Mouse (Mus musculus) brain, embryonic 14.5 days (tissue): Measurements from ENCODE around the gene Mpp3. TPM values are rescaled to one million over a fixed set of nuclear protein-coding genes. Genes with fewer than 3 reads are reported as not detected.

Experiments
- DNase-seq: peaks from one replicate; pipeline ENCODE4 v3.0.0-alpha.2; 2011; ENCODE audit warnings: low read depth
- CTCF ChIP-seq: fragments of 200-500 bp; IDR thresholded peaks from 2 replicates; pipeline ENCODE4 v1.5.1; 2012; ENCODE audit warnings: inconsistent platforms, mild to moderate bottlenecking, moderate library complexity, borderline replicate concordance; ENCODE audit not compliant: insufficient read depth, insufficient read length; ENCODE audit errors: extremely low read depth
- POLR2A ChIP-seq: fragments of 200-500 bp; IDR thresholded peaks from 2 replicates; pipeline ENCODE4 v1.6.1; 2012; ENCODE audit warnings: mild to moderate bottlenecking, inconsistent platforms, borderline replicate concordance; ENCODE audit not compliant: poor library complexity, insufficient read depth, insufficient read length, severe bottlenecking; ENCODE audit errors: extremely low read depth
- polyA plus RNA-seq: library from polyadenylated mRNA; depleted of rRNA; stranded (reverse); fragments of >200 nt; gene quantifications from 2 replicates; pipeline ENCODE4 v1.2.3, GENCODE M21; 2012

Gene Mpp3
- polyA plus RNA-seq, 1 experiment: 50.9 TPM

GRCm38 (mm10) chr11:102019736-102020135 is 8.5 kb downstream of the Mpp3 start:
- TF ChIP-seq CTCF (no peak), POLR2A (no peak)
- DNase-seq: peak; percentile 74

- no peak for DNase-seq
- TF ChIP-seq CTCF: no peak
These were observed 12.1 kb downstream of the Mpp3 start for GRCm38 (mm10) chr11:102016136-102016535.

- DNase-seq: no peak
These were observed 12.8 kb downstream of the Mpp3 start for GRCm38 (mm10) chr11:102015472-102015871.

GRCm38 (mm10) chr11:102013201-102013600 is 15.1 kb downstream of the Mpp3 start:
- DNase-seq: no peak
- no peak for TF ChIP-seq CTCF
- no peak for TF ChIP-seq POLR2A

More at GRCm38 (mm10) chr11:102015472-102015871, 12.8 kb downstream of the Mpp3 start:
- TF ChIP-seq CTCF: no peak
- TF ChIP-seq POLR2A: no peak

- no peak for DNase-seq
- TF ChIP-seq POLR2A: no peak
- TF ChIP-seq CTCF: no peak
These were observed 16.8 kb downstream of the Mpp3 start for GRCm38 (mm10) chr11:102011510-102011909.

- TF ChIP-seq CTCF (no peak), POLR2A (no peak)
- peak; percentile 94 for DNase-seq
These were observed 18.1 kb downstream of the Mpp3 start for GRCm38 (mm10) chr11:102010140-102010539.

GRCm38 (mm10) chr11:102008954-102009637 is 19.2 kb downstream of the Mpp3 start:
- TF ChIP-seq POLR2A: no peak
- no peak for TF ChIP-seq CTCF
- no peak for DNase-seq

- DNase-seq: no peak
- TF ChIP-seq CTCF (no peak), POLR2A (no peak)
These were observed 19.9 kb downstream of the Mpp3 start for GRCm38 (mm10) chr11:102008372-102008771.

- no peak for DNase-seq
- no peak for TF ChIP-seq POLR2A
- no peak for TF ChIP-seq CTCF
These were observed 21.6 kb downstream of the Mpp3 start for GRCm38 (mm10) chr11:102006688-102007087.

GRCm38 (mm10) chr11:102006271-102006670 is 22.0 kb downstream of the Mpp3 start:
- TF ChIP-seq POLR2A (no peak), CTCF (no peak)

GRCm38 (mm10) chr11:102004251-102004650 is 24.0 kb downstream of the Mpp3 start:
- TF ChIP-seq POLR2A: no peak
- peak; percentile 53 for TF ChIP-seq CTCF
- DNase-seq: no peak

More at GRCm38 (mm10) chr11:102006271-102006670, 22.0 kb downstream of the Mpp3 start:
- peak; percentile 53 for DNase-seq

- TF ChIP-seq POLR2A: no peak
- no peak for TF ChIP-seq CTCF
- DNase-seq: no peak
These were observed 28.8 kb downstream of the Mpp3 start for GRCm38 (mm10) chr11:101999466-101999865.
